Mouse (Mus musculus): Measurements from ENCODE around the gene Pde5a.

- TF ChIP-seq GATA1 (IDR thresholded peaks at IDR 0.05; ENCODE audit: borderline replicate concordance, low read length) (no peak), FLI1 (IDR thresholded peaks at IDR 0.05; ENCODE audit: low read length) (no peak)
These were observed 166.0 kb downstream of the Pde5a start, which contains the start of gene Fabp2 for GRCm38 (mm10) chr3:122894772-122895171.

Data from megakaryocyte, embryonic 14.5 days (primary cell).